Mouse (Mus musculus) limb, embryonic 15.5 days (tissue): ENCODE data around the gene Hvcn1. TPM values are rescaled to one million over a fixed set of nuclear protein-coding genes. Genes with fewer than 3 reads are reported as not detected.

Source experiments
- ATAC-seq: fragments of 200-750 bp; cut with Nextera tagmentation; 2 replicates; pipeline ENCODE4 v1.8.0; 2017; ENCODE audit warnings: low read depth, moderate TSS enrichment; ENCODE audit not compliant: insufficient number of reproducible peaks, low FRiP score, low TSS enrichment
- H3K27ac ChIP-seq: fragments of 300-500 bp; sonication (generic); 2 replicates; pipeline ENCODE4 v1.5.1; 2015; ENCODE audit warnings: moderate library complexity, mild to moderate bottlenecking, inconsistent platforms
- H3K27me3 ChIP-seq: fragments of 300-500 bp; sonication (generic); 2 replicates; pipeline ENCODE4 v1.6.1; 2015; ENCODE audit warnings: inconsistent platforms
- H3K36me3 ChIP-seq: fragments of 300-500 bp; sonication (generic); 2 replicates; pipeline ENCODE4 v1.6.1; 2015; ENCODE audit warnings: inconsistent platforms
- H3K4me1 ChIP-seq: fragments of 300-500 bp; sonication (generic); 2 replicates; pipeline ENCODE4 v1.6.1; 2015; ENCODE audit warnings: inconsistent platforms
- H3K4me2 ChIP-seq: fragments of 300-500 bp; sonication (generic); 2 replicates; pipeline ENCODE4 v1.6.1; 2015; ENCODE audit warnings: mild to moderate bottlenecking, inconsistent platforms
- H3K4me3 ChIP-seq: fragments of 300-500 bp; sonication (generic); 2 replicates; pipeline ENCODE4 v1.5.1; 2015; ENCODE audit warnings: mild to moderate bottlenecking, inconsistent platforms
- H3K9ac ChIP-seq: fragments of 300-500 bp; sonication (generic); 2 replicates; pipeline ENCODE4 v1.6.1; 2015; ENCODE audit warnings: inconsistent platforms
- H3K9me3 ChIP-seq: fragments of 300-500 bp; sonication (generic); 2 replicates; pipeline ENCODE4 v1.6.1; 2016; ENCODE audit warnings: inconsistent platforms
- WGBS: fragments of 180-500 bp; shearing (Covaris S2); methylation state at CpG from one replicate; pipeline ENCODE4 v1.1.7; 2015; 5-methylcytosine and 5-hydroxymethylcytosine counted together
- polyA plus RNA-seq: library from polyadenylated mRNA; unstranded; fragments of >200 nt; fragmentation: Nextera tagmentation; extraction: Ambion mirVana; gene quantifications from 2 replicates; pipeline ENCODE4 v1.2.1, GENCODE M21; 2015

The Hvcn1 gene
- polyA plus RNA-seq, 1 experiment from 2014 or later = 8.8 TPM

DNA sequence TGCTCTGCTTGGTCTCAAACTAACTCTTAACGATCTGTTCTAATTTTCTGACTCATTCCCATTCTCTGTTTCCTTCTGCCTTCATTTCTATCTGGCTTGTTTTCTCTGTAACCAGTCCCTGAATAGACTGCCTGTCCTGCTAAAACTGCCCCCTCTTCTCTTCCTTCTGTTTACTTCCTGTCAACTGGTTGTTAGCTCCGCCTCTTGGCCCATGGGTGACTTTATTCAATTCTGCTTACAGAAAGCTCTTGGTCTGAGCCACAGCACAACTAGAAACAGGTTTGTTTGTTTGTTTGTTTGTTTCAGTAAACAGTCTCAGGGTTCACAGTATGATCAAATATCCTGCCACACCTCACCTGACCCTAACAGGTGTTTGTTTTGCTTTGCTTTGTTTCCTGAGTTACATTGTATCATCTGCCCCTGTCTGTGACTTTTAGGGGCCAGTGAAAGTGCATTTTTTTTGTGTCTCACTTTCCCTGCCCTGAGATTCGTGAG is 21.7 kb downstream of the Hvcn1 start:
- Histone ChIP-seq H3K27ac (no peak overlapping the region), H3K27me3 (no peaks in the 10 kb centered on the region), H3K9me3 (no peaks in the 10 kb centered on the region), H3K9ac (no peak overlapping the region), H3K36me3 (peaks cover 4% of the 10 kb centered on the region; the same call in 1 of the 2 replicates), H3K4me1 (peaks cover 16% of the 10 kb centered on the region), H3K4me3 (no peak overlapping the region), H3K4me2 (no peak overlapping the region)
- no peak for ATAC-seq
- WGBS = 79% methylated on average over 3 of the region's 3 CpGs

DNA sequence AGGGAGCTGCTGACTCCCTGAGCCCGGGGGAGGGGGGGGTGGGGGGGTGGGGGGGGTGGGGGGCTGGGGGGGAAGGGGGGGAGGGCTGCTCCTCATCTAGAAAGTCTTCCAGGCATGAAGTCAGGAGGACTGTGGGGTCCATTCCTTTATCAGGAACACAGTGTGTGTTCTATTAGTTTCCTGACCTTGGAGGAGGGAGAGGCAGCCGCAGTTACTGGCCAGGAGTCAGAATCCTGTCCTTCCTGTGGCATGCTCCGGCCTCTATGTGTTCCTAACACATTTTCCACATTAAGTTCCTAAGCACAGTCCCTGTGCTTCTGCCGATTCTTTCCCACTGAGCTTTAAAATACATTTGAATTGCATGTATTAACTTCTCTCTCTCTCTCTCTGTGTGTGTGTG is 22.2 kb downstream of the Hvcn1 start:
- H3K4me2 ChIP-seq = no peak overlapping the region
- peaks cover 4% of the 10 kb centered on the region; the same call in 1 of the 2 replicates for H3K36me3 ChIP-seq
- H3K9ac ChIP-seq = no peak overlapping the region
- H3K4me1 ChIP-seq = peaks cover 19% of the 10 kb centered on the region
- ATAC-seq = no peak
- H3K27ac ChIP-seq = no peak overlapping the region
- no peaks in the 10 kb centered on the region for H3K27me3 ChIP-seq
- WGBS = 48% methylated on average over 4 of the region's 4 CpGs
- no peak overlapping the region for H3K4me3 ChIP-seq
- H3K9me3 ChIP-seq = no peaks in the 10 kb centered on the region

DNA sequence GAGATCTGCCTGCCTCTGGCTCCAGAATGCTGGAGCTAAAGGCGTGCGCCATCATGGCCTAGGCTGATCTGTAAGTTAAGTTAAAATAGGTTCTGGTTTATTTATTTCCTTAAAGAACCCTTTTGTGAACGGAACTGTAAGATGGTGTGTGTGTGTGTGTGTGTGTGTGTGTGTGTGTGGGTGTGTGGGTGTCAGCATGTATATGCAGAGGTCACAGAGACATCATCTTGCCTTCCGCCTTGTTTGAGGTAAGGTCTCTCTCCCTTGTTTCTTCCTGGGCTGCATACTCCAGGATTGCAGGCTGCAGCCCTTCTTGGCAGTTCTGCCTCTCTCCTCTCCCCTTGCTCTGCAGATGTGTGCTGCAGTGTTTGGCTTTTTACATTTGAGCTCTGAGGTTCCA is 24.2 kb downstream of the Hvcn1 start:
- no peak overlapping the region for H3K4me3 ChIP-seq
- H3K27ac ChIP-seq = no peak overlapping the region
- no peaks in the 10 kb centered on the region for H3K9me3 ChIP-seq
- no peaks in the 10 kb centered on the region for H3K27me3 ChIP-seq
- peaks cover 34% of the 10 kb centered on the region for H3K4me1 ChIP-seq
- no peak for ATAC-seq
- WGBS = 82% methylated on average over 4 of the region's 4 CpGs
- H3K4me2 ChIP-seq = no peak overlapping the region
- peaks cover 4% of the 10 kb centered on the region; the same call in 1 of the 2 replicates for H3K36me3 ChIP-seq
- H3K9ac ChIP-seq = no peak overlapping the region

GRCm38 (mm10) chr5:122231431-122231830 is 24.8 kb downstream of the Hvcn1 start:
- Histone ChIP-seq H3K36me3 (peaks cover 4% of the 10 kb centered on the region; the same call in 1 of the 2 replicates), H3K4me2 (no peak overlapping the region), H3K27me3 (no peaks in the 10 kb centered on the region), H3K27ac (no peak overlapping the region), H3K9me3 (no peaks in the 10 kb centered on the region), H3K4me3 (no peak overlapping the region), H3K9ac (no peak overlapping the region), H3K4me1 (peaks cover 35% of the 10 kb centered on the region)
- ATAC-seq = no peak
- WGBS = 66% methylated on average over 6 of the region's 6 CpGs

DNA sequence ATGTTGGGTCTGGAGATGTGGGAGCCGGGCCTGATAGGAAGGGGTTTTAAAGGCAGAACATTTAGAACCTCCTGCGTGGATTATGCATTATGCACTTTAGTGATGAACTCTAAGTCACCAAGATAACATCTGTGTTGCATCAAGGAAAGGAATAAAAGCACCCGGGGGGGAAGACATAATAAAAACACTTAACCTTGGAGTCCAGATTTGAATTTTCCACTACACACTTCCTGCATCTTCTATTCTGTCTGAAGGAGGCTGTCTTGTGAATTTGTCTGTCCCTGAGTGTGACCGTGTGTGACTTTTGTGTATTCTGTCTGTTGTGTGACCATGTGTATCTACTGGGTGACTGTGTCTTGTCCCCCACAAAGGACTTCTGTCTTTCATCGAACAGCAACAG is 25.4 kb downstream of the Hvcn1 start:
- WGBS = 39% methylated on average over 5 of the region's 5 CpGs
- Histone ChIP-seq H3K27me3 (no peaks in the 10 kb centered on the region), H3K9ac (no peak overlapping the region), H3K4me2 (no peak overlapping the region), H3K9me3 (no peaks in the 10 kb centered on the region), H3K27ac (peak overlapping the region; percentile 66), H3K4me3 (no peak overlapping the region), H3K4me1 (peaks cover 35% of the 10 kb centered on the region), H3K36me3 (peaks cover 4% of the 10 kb centered on the region; the same call in 1 of the 2 replicates)
- ATAC-seq = no peak

- no peaks in the 10 kb centered on the region for H3K36me3 ChIP-seq
- H3K27me3 ChIP-seq = no peaks in the 10 kb centered on the region
- H3K4me2 ChIP-seq = no peak overlapping the region
- ATAC-seq = no peak
- H3K27ac ChIP-seq = no peak overlapping the region
- no peaks in the 10 kb centered on the region for H3K9me3 ChIP-seq
- no peak overlapping the region for H3K9ac ChIP-seq
- H3K4me1 ChIP-seq = peaks cover 35% of the 10 kb centered on the region
- WGBS = 78% methylated on average over 14 of the region's 14 CpGs
- H3K4me3 ChIP-seq = no peak overlapping the region
Measured at GRCm38 (mm10) chr5:122233077-122233581, 26.5 kb downstream of the Hvcn1 start.

- no peak for ATAC-seq
- H3K4me2 ChIP-seq = no peak overlapping the region
- WGBS = 84% methylated on average over 12 of the region's 12 CpGs
- no peaks in the 10 kb centered on the region for H3K27me3 ChIP-seq
- no peak overlapping the region for H3K9ac ChIP-seq
- H3K4me3 ChIP-seq = no peak overlapping the region
- no peaks in the 10 kb centered on the region for H3K9me3 ChIP-seq
- H3K36me3 ChIP-seq = no peaks in the 10 kb centered on the region
- peaks cover 35% of the 10 kb centered on the region for H3K4me1 ChIP-seq
- H3K27ac ChIP-seq = no peak overlapping the region
Measured at GRCm38 (mm10) chr5:122233695-122234094, 27.1 kb downstream of the Hvcn1 start.

GRCm38 (mm10) chr5:122234319-122235195 is 28.0 kb downstream of the Hvcn1 start:
- Histone ChIP-seq H3K27ac (peak overlapping the region; percentile 76), H3K9me3 (no peaks in the 10 kb centered on the region), H3K27me3 (no peaks in the 10 kb centered on the region), H3K4me2 (no peak overlapping the region), H3K36me3 (0 out of 2 replicates have a peak, but pooled peaks cover 3% of the 10 kb centered on the region), H3K4me3 (no peak overlapping the region), H3K4me1 (peaks cover 39% of the 10 kb centered on the region), H3K9ac (no peak overlapping the region)
- 65% methylated on average over 9 of the region's 9 CpGs for WGBS
- ATAC-seq = no peak

GRCm38 (mm10) chr5:122235196-122235836 is 28.7 kb downstream of the Hvcn1 start:
- Histone ChIP-seq H3K4me1 (peaks cover 39% of the 10 kb centered on the region), H3K27ac (peak overlapping the region; percentile 76), H3K9ac (no peak overlapping the region), H3K27me3 (no peaks in the 10 kb centered on the region), H3K4me2 (no peak overlapping the region), H3K4me3 (no peak overlapping the region), H3K9me3 (no peaks in the 10 kb centered on the region), H3K36me3 (peaks cover 5% of the 10 kb centered on the region; the same call in 1 of the 2 replicates)
- WGBS = 39% methylated on average over 9 of the region's 9 CpGs
- ATAC-seq = no peak

DNA sequence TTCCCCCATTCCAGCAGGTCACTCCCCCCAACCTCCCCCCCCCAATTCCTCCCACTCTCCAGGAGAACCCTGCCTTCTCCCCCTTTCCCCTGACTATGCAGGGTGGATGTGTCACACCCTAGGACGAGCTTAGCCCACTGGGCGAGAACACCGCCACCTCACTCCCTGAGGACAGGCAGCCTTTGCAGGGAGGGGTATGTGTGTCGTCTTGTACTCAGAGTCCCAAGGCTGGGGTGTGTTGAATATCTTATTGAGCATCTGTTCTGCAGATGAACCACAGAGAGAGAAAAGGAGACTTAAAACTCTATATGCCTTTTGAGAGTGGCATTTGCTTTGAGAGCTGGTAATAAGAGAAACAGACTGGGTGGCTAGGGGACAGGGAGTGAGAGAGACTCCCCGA is 30.6 kb downstream of the Hvcn1 start:
- Histone ChIP-seq H3K9ac (no peak overlapping the region), H3K9me3 (no peaks in the 10 kb centered on the region), H3K4me3 (no peak overlapping the region), H3K4me1 (peaks cover 37% of the 10 kb centered on the region), H3K27me3 (no peaks in the 10 kb centered on the region), H3K27ac (no peak overlapping the region), H3K4me2 (no peak overlapping the region), H3K36me3 (peaks cover 24% of the 10 kb centered on the region)
- WGBS = 54% methylated on average over 5 of the region's 5 CpGs
- no peak for ATAC-seq

- Histone ChIP-seq H3K27ac (no peak overlapping the region), H3K4me1 (peaks cover 22% of the 10 kb centered on the region)
- 78% methylated on average over 7 of the region's 7 CpGs for WGBS
Measured at GRCm38 (mm10) chr5:122239618-122240017, 33.0 kb downstream of the Hvcn1 start.

DNA sequence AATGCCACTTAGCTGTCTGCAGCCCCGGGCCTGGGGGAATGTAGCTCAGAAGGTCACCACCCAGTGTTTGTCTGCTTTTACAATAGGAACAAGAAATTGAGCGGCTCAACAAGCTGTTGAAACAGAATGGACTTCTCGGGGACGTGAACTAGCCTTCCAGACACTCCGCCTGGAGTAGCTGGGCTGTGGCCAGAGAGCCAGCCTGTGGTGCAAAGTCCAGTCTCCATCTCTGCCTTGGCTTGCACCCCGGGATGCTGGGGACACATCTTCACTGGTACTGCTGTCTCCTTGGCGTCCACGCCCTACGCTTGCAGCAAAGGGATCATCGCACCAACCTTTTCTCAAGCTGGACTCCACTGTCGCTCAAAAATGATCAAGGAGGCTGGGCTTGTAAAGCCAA is 33.9 kb downstream of the Hvcn1 start:
- no peak for ATAC-seq
- no peaks in the 10 kb centered on the region for H3K27me3 ChIP-seq
- peaks cover 16% of the 10 kb centered on the region for H3K4me1 ChIP-seq
- H3K4me3 ChIP-seq = no peak overlapping the region
- no peaks in the 10 kb centered on the region for H3K9me3 ChIP-seq
- peaks cover 35% of the 10 kb centered on the region for H3K36me3 ChIP-seq
- H3K9ac ChIP-seq = no peak overlapping the region
- no peak overlapping the region for H3K4me2 ChIP-seq
- no peak overlapping the region for H3K27ac ChIP-seq
- WGBS = 89% methylated on average over 11 of the region's 11 CpGs

More at GRCm38 (mm10) chr5:122239618-122240017, 33.0 kb downstream of the Hvcn1 start:
- Histone ChIP-seq H3K36me3 (peaks cover 35% of the 10 kb centered on the region), H3K4me2 (no peak overlapping the region), H3K9me3 (no peaks in the 10 kb centered on the region), H3K9ac (no peak overlapping the region), H3K27me3 (no peaks in the 10 kb centered on the region), H3K4me3 (no peak overlapping the region)
- ATAC-seq = no peak
